Mouse (Mus musculus) myocyte (in vitro differentiated cells): ENCODE results near the gene Plpp3. TPM values are rescaled to one million over a fixed set of nuclear protein-coding genes. Genes with fewer than 3 reads are reported as not detected.

Experiments used
- H3K27me3 ChIP-seq: one replicate; pipeline ENCODE4 v1.6.1; 2011; ENCODE audit not compliant: control insufficient read depth, insufficient read depth, insufficient read length
- H3K36me3 ChIP-seq: one replicate; pipeline ENCODE4 v1.6.1; 2011; ENCODE audit not compliant: control insufficient read depth, insufficient read depth
- H3K4me2 ChIP-seq: one replicate; pipeline ENCODE4 v1.6.1; 2011; ENCODE audit warnings: low read depth, control low read depth
- H3K4me3 ChIP-seq: one replicate; pipeline ENCODE4 v1.5.1; 2011; ENCODE audit warnings: mild to moderate bottlenecking, control low read depth, moderate library complexity
- H3K79me2 ChIP-seq: one replicate; pipeline ENCODE4 v1.6.1; 2011; ENCODE audit not compliant: control insufficient read depth, insufficient read depth
- H3ac ChIP-seq: one replicate; pipeline ENCODE4 v1.6.1; 2011; ENCODE audit not compliant: control insufficient read depth, insufficient read length
- CEBPB ChIP-seq: IDR thresholded peaks from 2 replicates; pipeline ENCODE4 v1.6.1; 2011; ENCODE audit warnings: mild to moderate bottlenecking, moderate library complexity; ENCODE audit not compliant: poor library complexity, insufficient read depth, severe bottlenecking
- E2F4 ChIP-seq: IDR thresholded peaks from one replicate; pipeline ENCODE4 v1.6.1; 2011; ENCODE audit warnings: mild to moderate bottlenecking, control low read depth, moderate library complexity; ENCODE audit not compliant: insufficient read depth
- MAX ChIP-seq: IDR thresholded peaks from one replicate; pipeline ENCODE4 v1.6.1; 2011; ENCODE audit warnings: low read depth, mild to moderate bottlenecking, control low read depth
- MYOD1 ChIP-seq, 3 experiments: IDR thresholded peaks; one replicate each; pipeline ENCODE4 v1.6.1; 2011; ENCODE audit warnings: control low read depth in 2 of 3, low read depth in 2 of 3, mild to moderate bottlenecking in 2 of 3, moderate library complexity in 1 of 3; ENCODE audit not compliant: insufficient read length in 2 of 3, control insufficient read depth in 1 of 3
- MYOG ChIP-seq, 3 experiments: IDR thresholded peaks; one replicate each; pipeline ENCODE4 v1.6.1; 2011; ENCODE audit warnings: control low read depth in 2 of 3, low read depth in 2 of 3, mild to moderate bottlenecking in 2 of 3; ENCODE audit not compliant: insufficient read length in 2 of 3, control insufficient read depth in 1 of 3, insufficient read depth in 1 of 3
- POLR2A ChIP-seq: IDR thresholded peaks from one replicate; pipeline ENCODE4 v1.6.1; 2011; ENCODE audit warnings: low read depth, mild to moderate bottlenecking, control low read depth, moderate library complexity; ENCODE audit not compliant: insufficient read length
- POLR2AphosphoS2 ChIP-seq: IDR thresholded peaks from one replicate; pipeline ENCODE4 v1.6.1; 2011; ENCODE audit warnings: low read depth, control low read depth; ENCODE audit not compliant: insufficient read length
- REST ChIP-seq: IDR thresholded peaks from one replicate; pipeline ENCODE4 v1.6.1; 2011; ENCODE audit warnings: mild to moderate bottlenecking, control low read depth, moderate library complexity; ENCODE audit not compliant: insufficient read depth, insufficient read length
- SRF ChIP-seq: IDR thresholded peaks from one replicate; pipeline ENCODE4 v1.6.1; 2011; ENCODE audit warnings: low read depth; ENCODE audit not compliant: control insufficient read depth, insufficient read length
- TCF12 ChIP-seq: IDR thresholded peaks from one replicate; pipeline ENCODE4 v1.6.1; 2011; ENCODE audit warnings: mild to moderate bottlenecking, control low read depth; ENCODE audit not compliant: poor library complexity, insufficient read depth, severe bottlenecking
- TCF3 ChIP-seq: IDR thresholded peaks from one replicate; pipeline ENCODE4 v1.6.1; 2011; ENCODE audit warnings: low read depth, control low read depth; ENCODE audit not compliant: insufficient read length
- USF1 ChIP-seq: IDR thresholded peaks from one replicate; pipeline ENCODE4 v1.6.1; 2011; ENCODE audit warnings: low read depth, mild to moderate bottlenecking, control low read depth, moderate library complexity
- polyA plus RNA-seq: library from polyadenylated mRNA; unstranded; fragments of >200 nt; fragmentation: generic; extraction: Trizol; gene quantifications from one replicate; pipeline ENCODE4 v1.2.1, GENCODE M21; 2012; ENCODE audit warnings: missing spikeins

The Plpp3 gene
- polyA plus RNA-seq, 1 experiment = 12.7 TPM

- no peak overlapping the region for H3ac ChIP-seq
- H3K36me3 ChIP-seq = no peaks in the 10 kb centered on the region
- no peak overlapping the region for H3K4me3 ChIP-seq
- no peak overlapping the region for H3K4me2 ChIP-seq
- no peaks in the 10 kb centered on the region for H3K27me3 ChIP-seq
- no peaks in the 10 kb centered on the region for H3K79me2 ChIP-seq
- no peak for TF ChIP-seq E2F4
- no peak for TF ChIP-seq POLR2A
- TF ChIP-seq MAX = no peak
- no peak for TF ChIP-seq REST
- TF ChIP-seq SRF = no peak
- TF ChIP-seq MYOD1 (IDR thresholded peaks at IDR 0.05; ENCODE audit: control insufficient read depth in 1 of 3, insufficient read length in 2 of 3, low read depth in 2 of 3) = no peak
- no peak for TF ChIP-seq POLR2AphosphoS2
- TF ChIP-seq USF1 = no peak
- no peak for TF ChIP-seq TCF12
- no peak for TF ChIP-seq TCF3
- no peak for TF ChIP-seq MYOG (IDR thresholded peaks at IDR 0.05; ENCODE audit: control insufficient read depth in 1 of 3, insufficient read depth in 1 of 3, insufficient read length in 2 of 3, low read depth in 2 of 3)
- TF ChIP-seq CEBPB = no peak
Observed at GRCm38 (mm10) chr4:105186654-105187053, 29.5 kb downstream of the Plpp3 start.

GRCm38 (mm10) chr4:105187873-105188272 lies 30.7 kb downstream of the Plpp3 start:
- H3K36me3 ChIP-seq = no peaks in the 10 kb centered on the region
- no peak overlapping the region for H3K4me3 ChIP-seq
- no peak overlapping the region for H3K4me2 ChIP-seq
- no peaks in the 10 kb centered on the region for H3K79me2 ChIP-seq
- TF ChIP-seq E2F4 (no peak), TCF3 (no peak), MYOG (IDR thresholded peaks at IDR 0.05; ENCODE audit: control insufficient read depth in 1 of 3, insufficient read depth in 1 of 3, insufficient read length in 2 of 3, low read depth in 2 of 3) (no peak), TCF12 (no peak), POLR2A (no peak), MAX (no peak), MYOD1 (IDR thresholded peaks at IDR 0.05; ENCODE audit: control insufficient read depth in 1 of 3, insufficient read length in 2 of 3, low read depth in 2 of 3) (no peak), CEBPB (no peak), SRF (no peak), REST (no peak), USF1 (no peak), POLR2AphosphoS2 (no peak)
- no peaks in the 10 kb centered on the region for H3K27me3 ChIP-seq
- no peak overlapping the region for H3ac ChIP-seq

GRCm38 (mm10) chr4:105188801-105189200 lies 31.7 kb downstream of the Plpp3 start:
- Histone ChIP-seq H3K27me3 (no peaks in the 10 kb centered on the region), H3ac (no peak overlapping the region), H3K4me2 (no peak overlapping the region), H3K4me3 (no peak overlapping the region), H3K36me3 (no peaks in the 10 kb centered on the region), H3K79me2 (peaks cover 5% of the 10 kb centered on the region)
- TF ChIP-seq TCF12 (no peak), TCF3 (no peak), SRF (no peak), E2F4 (no peak), POLR2AphosphoS2 (no peak), CEBPB (no peak), MAX (no peak), REST (no peak), MYOG (IDR thresholded peaks at IDR 0.05; ENCODE audit: control insufficient read depth in 1 of 3, insufficient read depth in 1 of 3, insufficient read length in 2 of 3, low read depth in 2 of 3) (no peak), USF1 (no peak), POLR2A (no peak), MYOD1 (IDR thresholded peaks at IDR 0.05; ENCODE audit: control insufficient read depth in 1 of 3, insufficient read length in 2 of 3, low read depth in 2 of 3) (no peak)

GRCm38 (mm10) chr4:105190826-105191225 lies 33.7 kb downstream of the Plpp3 start:
- Histone ChIP-seq H3K79me2 (peaks cover 5% of the 10 kb centered on the region), H3K4me2 (no peak overlapping the region), H3K27me3 (no peaks in the 10 kb centered on the region), H3K36me3 (peaks cover 5% of the 10 kb centered on the region), H3ac (no peak overlapping the region), H3K4me3 (no peak overlapping the region)
- no peak for TF ChIP-seq E2F4
- TF ChIP-seq MYOG (IDR thresholded peaks at IDR 0.05; ENCODE audit: control insufficient read depth in 1 of 3, insufficient read depth in 1 of 3, insufficient read length in 2 of 3, low read depth in 2 of 3) = no peak

GRCm38 (mm10) chr4:105191550-105191949 lies 34.4 kb downstream of the Plpp3 start:
- Histone ChIP-seq H3K79me2 (peaks cover 5% of the 10 kb centered on the region), H3ac (no peak overlapping the region), H3K36me3 (peaks cover 5% of the 10 kb centered on the region), H3K27me3 (no peaks in the 10 kb centered on the region), H3K4me3 (no peak overlapping the region), H3K4me2 (no peak overlapping the region)
- TF ChIP-seq MYOG (IDR thresholded peaks at IDR 0.05; ENCODE audit: control insufficient read depth in 1 of 3, insufficient read depth in 1 of 3, insufficient read length in 2 of 3, low read depth in 2 of 3) (no peak), POLR2AphosphoS2 (no peak), MYOD1 (IDR thresholded peaks at IDR 0.05; ENCODE audit: control insufficient read depth in 1 of 3, insufficient read length in 2 of 3, low read depth in 2 of 3) (no peak), USF1 (no peak), TCF3 (no peak), MAX (no peak), TCF12 (no peak), CEBPB (no peak), REST (no peak), E2F4 (no peak), SRF (no peak), POLR2A (no peak)
